Mouse (Mus musculus) intestine, embryonic 14.5 days (tissue): Measurements from ENCODE around the gene Atoh8. TPM values are rescaled to one million over a fixed set of nuclear protein-coding genes. Genes with fewer than 3 reads are reported as not detected.

Source experiments
- ATAC-seq: fragments of 200-750 bp; cut with Nextera tagmentation; replicated peaks from 2 replicates; pipeline ENCODE4 v1.8.0; 2017; ENCODE audit warnings: low read depth, moderate number of reproducible peaks, moderate TSS enrichment, moderate library complexity; ENCODE audit not compliant: low FRiP score, low TSS enrichment
- DNase-seq: peaks from one replicate; pipeline ENCODE4 v3.0.0-alpha.2; 2018; ENCODE audit warnings: low spot score
- H3K27ac ChIP-seq: fragments of 300-500 bp; sonication (generic); 2 replicates; pipeline ENCODE4 v1.5.1; 2014; ENCODE audit warnings: low read depth, mild to moderate bottlenecking, control low read depth
- H3K27me3 ChIP-seq: fragments of 300-500 bp; sonication (generic); replicated peaks from 2 replicates; pipeline ENCODE4 v1.6.1; 2014; ENCODE audit warnings: low read length, control low read depth; ENCODE audit not compliant: control insufficient read depth, insufficient read depth
- H3K36me3 ChIP-seq: fragments of 300-500 bp; sonication (generic); 2 replicates; pipeline ENCODE4 v1.6.1; 2014; ENCODE audit warnings: low read length, control low read depth; ENCODE audit not compliant: control insufficient read depth, insufficient read depth
- H3K4me1 ChIP-seq: fragments of 300-500 bp; sonication (generic); replicated peaks from 2 replicates; pipeline ENCODE4 v1.6.1; 2014; ENCODE audit warnings: low read length, control low read depth, mixed read lengths; ENCODE audit not compliant: control insufficient read depth, insufficient read depth
- H3K4me2 ChIP-seq: fragments of 300-500 bp; sonication (generic); 2 replicates; pipeline ENCODE4 v1.6.1; 2014; ENCODE audit warnings: low read length
- H3K4me3 ChIP-seq: fragments of 300-500 bp; sonication (generic); 2 replicates; pipeline ENCODE4 v1.5.1; 2014; ENCODE audit warnings: low read depth, low read length, control low read depth, mixed read lengths
- H3K9ac ChIP-seq: fragments of 300-500 bp; sonication (generic); 2 replicates; pipeline ENCODE4 v1.6.1; 2014; ENCODE audit warnings: mild to moderate bottlenecking, low read length
- H3K9me3 ChIP-seq: fragments of 300-500 bp; sonication (generic); 2 replicates; pipeline ENCODE4 v1.6.1; 2016; ENCODE audit warnings: low read length, control low read depth; ENCODE audit not compliant: control insufficient read depth
- WGBS: fragments of 180-500 bp; shearing (Covaris S2); extraction: QIAGEN DNeasy Blood & Tissue Kit; methylation state at CpG from one replicate; pipeline ENCODE4 v1.1.7; 2014; 5-methylcytosine and 5-hydroxymethylcytosine counted together
- polyA plus RNA-seq: library from polyadenylated mRNA; unstranded; fragments of >200 nt; fragmentation: Nextera tagmentation; extraction: Ambion mirVana; gene quantifications from 2 replicates; pipeline ENCODE4 v1.2.1, GENCODE M21; 2014

Atoh8 gene
- polyA plus RNA-seq, 1 experiment from 2014 or later = 8.7 TPM

GRCm38 (mm10) chr6:72227665-72228265 is 7.6 kb downstream of the Atoh8 start:
- Histone ChIP-seq H3K27ac (no peak overlapping the region), H3K27me3 (0 out of 2 replicates have a peak, but pooled peaks cover 7% of the 10 kb centered on the region), H3K36me3 (no peaks in the 10 kb centered on the region), H3K9me3 (no peaks in the 10 kb centered on the region), H3K4me3 (no peak overlapping the region), H3K9ac (no peak overlapping the region), H3K4me2 (no peak overlapping the region), H3K4me1 (peaks cover 7% of the 10 kb centered on the region)
- DNase-seq = no peak
- no peak for ATAC-seq
- WGBS = 54% methylated on average over 9 of the region's 9 CpGs

- no peak for DNase-seq
- Histone ChIP-seq H3K9me3 (no peaks in the 10 kb centered on the region), H3K27me3 (0 out of 2 replicates have a peak, but pooled peaks cover 5% of the 10 kb centered on the region), H3K36me3 (no peaks in the 10 kb centered on the region), H3K4me1 (peaks cover 10% of the 10 kb centered on the region), H3K4me3 (no peak overlapping the region), H3K9ac (no peak overlapping the region), H3K4me2 (no peak overlapping the region), H3K27ac (no peak overlapping the region)
- ATAC-seq = no peak
- 95% methylated on average over 4 of the region's 4 CpGs for WGBS
Observed at GRCm38 (mm10) chr6:72227011-72227410, 8.4 kb downstream of the Atoh8 start.

GRCm38 (mm10) chr6:72225686-72226085 is 9.7 kb downstream of the Atoh8 start:
- Histone ChIP-seq H3K9me3 (no peaks in the 10 kb centered on the region), H3K4me1 (peaks cover 12% of the 10 kb centered on the region), H3K4me2 (no peak overlapping the region), H3K9ac (no peak overlapping the region), H3K27me3 (0 out of 2 replicates have a peak, but pooled peaks cover 5% of the 10 kb centered on the region), H3K27ac (no peak overlapping the region), H3K36me3 (no peaks in the 10 kb centered on the region), H3K4me3 (no peak overlapping the region)
- WGBS = 68% methylated on average over 3 of the region's 3 CpGs
- ATAC-seq = no peak
- no peak for DNase-seq

GRCm38 (mm10) chr6:72223892-72224291 is 11.5 kb downstream of the Atoh8 start:
- H3K27ac ChIP-seq = no peak overlapping the region
- no peaks in the 10 kb centered on the region for H3K36me3 ChIP-seq
- H3K4me2 ChIP-seq = no peak overlapping the region
- H3K4me1 ChIP-seq = peaks cover 25% of the 10 kb centered on the region
- no peak overlapping the region for H3K9ac ChIP-seq
- no peak for DNase-seq
- H3K27me3 ChIP-seq = no peaks in the 10 kb centered on the region
- ATAC-seq = peak; percentile 30
- no peaks in the 10 kb centered on the region for H3K9me3 ChIP-seq
- 60% methylated on average over 6 of the region's 6 CpGs for WGBS
- H3K4me3 ChIP-seq = no peak overlapping the region

GRCm38 (mm10) chr6:72222876-72223275 is 12.5 kb downstream of the Atoh8 start:
- Histone ChIP-seq H3K4me2 (no peak overlapping the region), H3K9me3 (no peaks in the 10 kb centered on the region), H3K9ac (no peak overlapping the region), H3K4me3 (no peak overlapping the region), H3K36me3 (no peaks in the 10 kb centered on the region), H3K27me3 (no peaks in the 10 kb centered on the region), H3K4me1 (peaks cover 35% of the 10 kb centered on the region), H3K27ac (no peak overlapping the region)
- 84% methylated on average over 6 of the region's 6 CpGs for WGBS
- no peak for DNase-seq
- ATAC-seq = no peak

- Histone ChIP-seq H3K27ac (no peak overlapping the region), H3K27me3 (no peaks in the 10 kb centered on the region)
- 15% methylated on average over 11 of the region's 11 CpGs for WGBS
Observed at GRCm38 (mm10) chr6:72222271-72222724, 13.1 kb downstream of the Atoh8 start.

GRCm38 (mm10) chr6:72221271-72221670 is 14.1 kb downstream of the Atoh8 start:
- H3K36me3 ChIP-seq = no peaks in the 10 kb centered on the region
- H3K27me3 ChIP-seq = no peaks in the 10 kb centered on the region
- H3K9me3 ChIP-seq = no peaks in the 10 kb centered on the region
- ATAC-seq (no peak), DNase-seq (no peak)
- peaks cover 46% of the 10 kb centered on the region for H3K4me1 ChIP-seq
- H3K4me3 ChIP-seq = no peak overlapping the region
- no peak overlapping the region for H3K27ac ChIP-seq
- WGBS = 72% methylated on average over 6 of the region's 6 CpGs
- no peak overlapping the region for H3K4me2 ChIP-seq
- H3K9ac ChIP-seq = no peak overlapping the region

More at GRCm38 (mm10) chr6:72222271-72222724, 13.1 kb downstream of the Atoh8 start:
- H3K4me2 ChIP-seq = no peak overlapping the region
- ATAC-seq (peak; percentile 18; the same call in 1 of the 2 replicates), DNase-seq (no peak)
- H3K36me3 ChIP-seq = no peaks in the 10 kb centered on the region
- peaks cover 41% of the 10 kb centered on the region for H3K4me1 ChIP-seq
- H3K9ac ChIP-seq = no peak overlapping the region
- H3K4me3 ChIP-seq = no peak overlapping the region
- H3K9me3 ChIP-seq = no peaks in the 10 kb centered on the region

GRCm38 (mm10) chr6:72219549-72219948 is 15.8 kb downstream of the Atoh8 start:
- H3K4me2 ChIP-seq = peak overlapping the region; percentile 8; the same call in 1 of the 2 replicates
- H3K9me3 ChIP-seq = no peaks in the 10 kb centered on the region
- no peaks in the 10 kb centered on the region for H3K27me3 ChIP-seq
- no peak for DNase-seq
- WGBS = 29% methylated on average over 5 of the region's 5 CpGs
- ATAC-seq = no peak
- H3K4me3 ChIP-seq = no peak overlapping the region
- H3K27ac ChIP-seq = 0 out of 2 replicates have a peak overlapping the region, but pooled peaks have one; percentile 22
- no peak overlapping the region for H3K9ac ChIP-seq
- peaks cover 64% of the 10 kb centered on the region for H3K4me1 ChIP-seq
- H3K36me3 ChIP-seq = no peaks in the 10 kb centered on the region

- WGBS = 34% methylated on average over 4 of the region's 4 CpGs
- H3K27me3 ChIP-seq = no peaks in the 10 kb centered on the region
- H3K4me2 ChIP-seq = no peak overlapping the region
Observed at GRCm38 (mm10) chr6:72218281-72218680, 17.1 kb downstream of the Atoh8 start.

More at GRCm38 (mm10) chr6:72218281-72218680, 17.1 kb downstream of the Atoh8 start:
- Histone ChIP-seq H3K27ac (0 out of 2 replicates have a peak overlapping the region, but pooled peaks have one; percentile 7), H3K36me3 (no peaks in the 10 kb centered on the region), H3K4me3 (no peak overlapping the region), H3K9me3 (no peaks in the 10 kb centered on the region), H3K4me1 (peaks cover 74% of the 10 kb centered on the region), H3K9ac (no peak overlapping the region)
- ATAC-seq (no peak), DNase-seq (no peak)
